Mouse (Mus musculus): ENCODE measurements around the gene Ppp1r9b.
A peak's percentile ranks its signal among the peaks of the same experiment; 100 is the strongest.

DNA sequence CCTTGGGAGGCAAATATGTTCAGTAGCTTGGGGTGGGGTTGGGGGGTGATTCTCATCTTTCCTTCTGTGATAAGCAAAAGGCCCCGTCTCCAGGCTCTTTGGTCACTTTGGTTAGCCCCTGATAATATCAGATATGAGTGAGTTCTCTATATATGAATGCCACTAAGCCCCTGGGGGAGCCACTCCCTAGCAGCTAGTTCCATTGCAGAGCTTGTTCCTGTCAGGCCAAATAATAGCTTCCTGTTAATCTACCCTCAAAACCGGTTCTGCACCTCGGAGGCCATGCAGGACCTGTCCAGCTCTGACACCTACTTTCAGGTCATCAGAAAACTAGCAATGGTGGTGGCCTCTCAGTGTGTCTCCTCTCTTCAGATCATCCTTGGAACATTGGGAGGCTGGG is 16.6 kb downstream of the Ppp1r9b start:
- TF ChIP-seq POLR2A (IDR thresholded peaks at IDR 0.05; ENCODE audit: low read depth, low read length) = 0 out of 2 replicates have a peak, but pooled peaks have one; percentile 9
- no peak for TF ChIP-seq CTCF (IDR thresholded peaks at IDR 0.05; ENCODE audit: borderline replicate concordance, insufficient read depth, low read length)

All from embryonic fibroblast, embryonic 13.5 days (primary cell).